Mouse (Mus musculus): ENCODE measurements around the gene Zfp628. TPM values are rescaled to one million over a fixed set of nuclear protein-coding genes. Genes with fewer than 3 reads are reported as not detected.

The Zfp628 gene
- total RNA-seq, 1 experiment from 2014 or later = 7.2 TPM

- no peak for ATAC-seq (ENCODE audit: extremely low read depth, insufficient number of reproducible peaks, low FRiP score, poor library complexity, severe bottlenecking)
Measured at GRCm38 (mm10) chr7:4915669-4916416, 826 bp downstream of the Zfp628 start.

DNA sequence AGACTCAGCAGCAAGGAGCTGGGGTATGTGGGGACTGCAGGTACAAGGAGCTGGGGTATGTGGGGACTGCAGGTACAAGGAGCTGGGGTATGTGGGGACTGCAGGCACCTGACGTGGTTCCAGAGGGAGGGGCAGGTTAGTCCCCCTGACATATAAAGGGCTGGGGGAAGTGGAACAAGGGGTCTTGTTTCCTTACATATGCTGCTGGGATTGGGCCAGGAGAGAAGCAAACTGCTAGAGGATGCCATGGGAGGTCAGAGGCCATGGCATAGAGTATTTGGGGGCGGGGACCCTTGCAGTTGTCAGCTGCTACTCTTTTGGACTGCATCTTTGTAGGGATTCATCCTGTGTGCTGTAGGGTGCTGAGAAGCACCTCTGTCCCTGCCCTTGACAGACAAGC lies 2.5 kb downstream of the Zfp628 start:
- no peak for ATAC-seq (ENCODE audit: extremely low read depth, insufficient number of reproducible peaks, low FRiP score, poor library complexity, severe bottlenecking)

GRCm38 (mm10) chr7:4918681-4919080 lies 3.7 kb downstream of the Zfp628 start:
- ATAC-seq (ENCODE audit: extremely low read depth, insufficient number of reproducible peaks, low FRiP score, poor library complexity, severe bottlenecking) = no peak

- no peak for ATAC-seq (ENCODE audit: extremely low read depth, insufficient number of reproducible peaks, low FRiP score, poor library complexity, severe bottlenecking)
Measured at GRCm38 (mm10) chr7:4919096-4919495, 4.1 kb downstream of the Zfp628 start.

DNA sequence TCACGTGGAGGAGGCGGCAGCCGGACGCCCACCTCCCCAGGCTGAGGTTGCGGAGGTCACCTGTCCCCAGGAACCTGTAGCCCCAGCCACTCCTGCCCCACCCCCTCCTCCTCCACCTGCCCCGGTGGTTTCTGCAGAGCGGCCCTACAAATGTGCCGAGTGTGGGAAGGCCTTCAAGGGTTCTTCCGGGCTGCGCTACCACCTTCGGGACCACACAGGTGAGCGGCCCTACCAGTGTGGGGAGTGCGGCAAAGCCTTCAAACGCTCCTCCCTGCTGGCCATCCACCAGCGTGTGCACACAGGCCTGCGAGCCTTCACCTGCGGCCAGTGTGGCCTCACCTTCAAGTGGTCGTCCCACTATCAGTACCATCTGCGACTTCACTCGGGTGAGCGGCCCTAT lies 5.0 kb downstream of the Zfp628 start:
- no peak for ATAC-seq (ENCODE audit: extremely low read depth, insufficient number of reproducible peaks, low FRiP score, poor library complexity, severe bottlenecking)

DNA sequence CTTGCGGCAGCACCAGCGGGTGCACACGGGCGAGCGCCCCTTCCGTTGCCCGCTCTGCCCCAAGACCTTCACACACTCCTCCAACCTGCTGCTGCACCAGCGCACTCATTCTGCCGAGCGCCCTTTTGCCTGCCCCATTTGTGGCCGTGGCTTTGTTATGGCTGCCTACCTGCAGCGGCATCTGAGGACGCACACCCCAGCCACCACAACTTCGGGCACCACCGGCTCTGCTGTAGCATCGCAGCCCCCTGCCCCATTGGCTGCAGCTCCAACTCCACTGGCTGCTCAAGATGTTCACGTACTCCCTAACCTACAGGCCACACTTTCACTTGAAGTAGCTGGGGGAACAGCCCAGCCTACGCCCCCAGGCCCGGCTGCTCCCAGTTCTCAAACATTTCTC lies 5.5 kb downstream of the Zfp628 start:
- no peak for ATAC-seq (ENCODE audit: extremely low read depth, insufficient number of reproducible peaks, low FRiP score, poor library complexity, severe bottlenecking)

DNA sequence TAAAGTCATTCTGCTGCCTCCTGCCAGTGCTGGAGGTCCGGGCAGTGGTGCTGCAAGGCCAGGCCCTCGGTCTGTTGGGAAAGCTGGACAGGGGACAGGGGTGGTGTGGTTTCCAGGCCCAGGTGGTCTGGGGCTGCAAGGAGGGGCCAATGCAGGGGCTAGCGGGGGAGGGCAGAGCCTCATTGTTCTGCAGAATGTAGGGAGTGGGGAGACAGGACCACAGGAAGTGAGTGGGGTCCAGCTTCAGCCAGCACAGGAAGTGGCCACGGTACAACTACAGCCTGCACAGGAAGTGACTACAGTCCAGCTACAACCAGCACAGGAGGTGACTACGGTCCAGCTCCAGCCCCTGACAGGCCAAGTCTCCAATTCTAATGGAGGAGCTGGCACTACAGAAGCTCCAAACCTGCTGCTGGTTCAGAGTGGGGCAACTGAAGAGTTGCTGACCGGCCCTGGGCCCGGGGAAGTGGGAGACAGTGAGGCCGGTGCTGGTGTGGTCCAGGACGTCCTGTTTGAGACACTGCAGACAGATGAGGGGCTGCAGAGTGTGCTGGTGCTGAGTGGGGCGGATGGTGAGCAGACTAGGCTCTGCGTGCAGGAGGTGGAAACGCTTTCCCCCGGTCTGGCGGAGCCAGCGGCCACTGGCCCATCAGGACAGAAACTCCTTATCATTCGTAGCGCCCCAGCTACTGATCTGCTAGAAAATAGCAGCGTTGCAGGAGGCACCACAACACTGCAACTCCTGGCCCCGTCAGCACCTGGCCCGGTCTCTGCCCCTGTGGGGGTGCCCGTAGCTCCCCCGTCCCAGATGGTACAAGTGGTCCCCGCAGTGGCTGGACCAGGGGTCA lies 6.2 kb downstream of the Zfp628 start:
- no peak for ATAC-seq (ENCODE audit: extremely low read depth, insufficient number of reproducible peaks, low FRiP score, poor library complexity, severe bottlenecking)

DNA sequence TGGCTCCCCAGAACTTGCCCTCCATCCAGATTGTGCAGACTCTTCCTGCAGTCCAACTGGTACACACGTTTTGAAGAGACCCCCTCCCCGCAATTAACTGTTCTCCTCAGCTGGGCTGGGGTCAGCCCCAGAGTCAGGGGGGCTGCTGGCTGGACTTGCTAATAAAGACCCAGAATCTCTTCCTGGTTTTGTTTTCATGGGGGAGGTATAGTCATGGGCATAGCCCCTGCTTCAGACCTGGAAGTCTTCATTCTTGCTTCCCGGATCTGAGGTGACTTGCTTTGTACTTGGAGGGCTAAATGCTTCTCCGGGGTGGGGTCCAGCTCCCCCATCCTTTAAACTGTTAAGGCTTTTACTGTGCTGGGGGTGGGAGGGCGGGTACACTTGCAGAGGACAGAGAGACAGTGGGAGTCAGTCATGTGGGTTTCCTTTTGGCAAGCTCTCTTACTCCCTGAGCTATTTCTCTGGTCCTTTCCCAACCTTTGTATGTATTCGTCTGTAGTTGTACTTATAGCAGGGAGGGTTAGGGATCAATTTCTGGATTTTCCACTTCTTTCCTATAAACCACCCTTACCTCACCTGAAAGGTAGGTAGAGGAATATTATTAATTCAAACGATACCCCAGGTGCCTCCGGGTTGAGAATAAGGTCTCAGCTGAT lies 6.9 kb downstream of the Zfp628 start, which contains the start of gene Nat14:
Nat14 (plus strand) TSS at position 205 of the 659 bp plus-strand sequence.
- ATAC-seq (ENCODE audit: extremely low read depth, insufficient number of reproducible peaks, low FRiP score, poor library complexity, severe bottlenecking) = no peak

GRCm38 (mm10) chr7:4922508-4922907 lies 7.5 kb downstream of the Zfp628 start:
- no peak for ATAC-seq (ENCODE audit: extremely low read depth, insufficient number of reproducible peaks, low FRiP score, poor library complexity, severe bottlenecking)

- ATAC-seq (ENCODE audit: extremely low read depth, insufficient number of reproducible peaks, low FRiP score, poor library complexity, severe bottlenecking) = no peak
Measured at GRCm38 (mm10) chr7:4922931-4923565, 8.0 kb downstream of the Zfp628 start.

DNA sequence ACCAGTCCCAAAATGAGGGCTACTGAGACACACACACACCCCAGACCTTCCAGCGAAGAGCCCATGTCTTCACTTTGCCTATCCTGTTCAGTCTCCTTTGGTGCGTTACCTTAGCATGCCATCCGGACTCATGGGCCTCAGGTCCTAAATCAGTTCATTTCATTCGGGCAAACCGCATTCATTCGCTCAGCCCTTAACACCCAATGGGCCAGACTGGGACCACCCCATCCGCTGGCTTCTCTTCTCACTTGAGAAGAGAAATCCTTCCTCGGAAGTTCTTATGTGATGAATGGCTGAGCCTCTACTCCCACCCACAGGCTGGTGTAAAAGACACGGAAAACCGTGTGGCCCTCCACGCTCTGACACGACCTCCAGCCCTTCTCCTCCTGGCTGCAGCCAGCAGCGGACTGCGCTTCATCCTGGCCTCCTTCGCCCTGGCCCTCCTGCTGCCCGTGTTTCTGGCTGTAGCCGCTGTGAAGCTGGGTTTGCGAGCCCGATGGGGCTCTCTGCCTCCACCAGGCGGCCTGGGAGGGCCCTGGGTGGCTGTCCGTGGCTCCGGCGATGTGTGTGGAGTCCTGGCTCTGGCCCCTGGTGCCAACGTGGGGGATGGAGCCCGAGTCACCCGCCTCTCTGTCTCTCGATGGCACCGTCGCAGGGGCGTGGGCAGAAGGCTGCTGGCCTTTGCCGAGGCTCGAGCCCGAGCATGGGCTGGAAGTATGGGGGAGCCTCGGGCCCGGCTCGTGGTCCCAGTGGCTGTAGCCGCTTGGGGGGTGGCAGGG lies 8.8 kb downstream of the Zfp628 start:
- no peak for ATAC-seq (ENCODE audit: extremely low read depth, insufficient number of reproducible peaks, low FRiP score, poor library complexity, severe bottlenecking)

- ATAC-seq (ENCODE audit: extremely low read depth, insufficient number of reproducible peaks, low FRiP score, poor library complexity, severe bottlenecking) = no peak
Measured at GRCm38 (mm10) chr7:4924483-4924882, 9.5 kb downstream of the Zfp628 start.

DNA sequence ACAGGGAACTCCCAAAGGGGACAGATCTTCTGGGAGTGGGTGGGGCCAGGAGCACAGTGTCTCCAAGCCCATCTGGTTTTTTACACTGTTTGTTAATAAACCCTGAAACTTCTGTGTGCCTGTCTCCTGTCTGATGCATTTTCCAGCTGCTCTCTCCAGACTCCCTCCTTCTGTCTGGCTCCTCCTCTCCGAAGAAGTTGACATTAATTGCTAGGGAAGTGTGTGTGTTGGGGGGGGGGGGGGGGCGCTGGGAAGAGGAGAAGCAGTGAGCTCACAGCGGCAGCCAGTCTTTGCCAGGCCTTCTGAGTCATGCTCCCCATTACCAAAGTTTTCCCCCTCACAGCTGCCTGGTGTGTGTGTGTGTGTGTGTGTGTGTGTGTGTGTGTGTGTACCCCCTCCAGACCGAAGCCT lies 9.9 kb downstream of the Zfp628 start:
- no peak for ATAC-seq (ENCODE audit: extremely low read depth, insufficient number of reproducible peaks, low FRiP score, poor library complexity, severe bottlenecking)

- no peak for ATAC-seq (ENCODE audit: extremely low read depth, insufficient number of reproducible peaks, low FRiP score, poor library complexity, severe bottlenecking)
Measured at GRCm38 (mm10) chr7:4925441-4926381, 10.7 kb downstream of the Zfp628 start, which contains the start of gene Ssc5d. Gene Ssc5d (plus strand): TSS chr7:4925785.

DNA sequence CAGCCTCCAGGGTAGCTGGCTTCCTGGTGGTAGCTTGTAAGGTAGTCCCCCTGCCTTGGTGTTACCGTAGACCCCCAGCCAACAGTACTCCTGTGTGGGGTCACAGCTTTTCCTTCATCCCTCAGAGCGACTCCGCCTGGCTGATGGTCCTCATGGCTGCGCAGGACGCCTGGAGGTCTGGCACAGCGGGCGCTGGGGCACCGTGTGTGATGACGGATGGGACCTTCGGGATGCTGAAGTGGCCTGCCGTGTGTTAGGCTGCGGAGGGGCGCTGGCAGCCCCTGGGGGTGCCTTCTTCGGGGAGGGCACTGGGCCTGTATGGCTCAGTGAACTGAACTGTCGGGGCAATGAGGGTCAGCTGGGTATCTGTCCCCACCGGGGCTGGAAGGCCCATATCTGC lies 11.8 kb downstream of the Zfp628 start:
- no peak for ATAC-seq (ENCODE audit: extremely low read depth, insufficient number of reproducible peaks, low FRiP score, poor library complexity, severe bottlenecking)

DNA sequence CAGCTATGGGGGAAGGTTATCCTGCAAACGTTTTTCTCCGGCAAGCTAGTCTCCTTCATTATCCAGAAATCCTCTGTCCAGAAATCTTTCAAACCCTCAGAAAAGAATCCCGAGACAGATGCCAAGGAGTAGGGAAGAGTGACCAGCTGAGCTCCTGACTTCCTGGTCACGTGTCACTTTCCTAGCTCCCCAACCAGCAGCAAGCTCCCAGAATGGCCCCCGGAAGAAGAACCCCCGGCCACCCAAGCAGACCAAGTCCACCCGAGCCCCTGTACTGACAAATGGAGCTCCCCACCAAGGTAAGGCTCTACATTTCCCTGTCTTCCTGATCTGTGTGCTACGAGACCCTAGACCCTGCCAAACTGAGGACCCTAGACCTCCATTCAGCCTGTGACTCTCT lies 12.7 kb downstream of the Zfp628 start:
- ATAC-seq (ENCODE audit: extremely low read depth, insufficient number of reproducible peaks, low FRiP score, poor library complexity, severe bottlenecking) = no peak

- ATAC-seq (ENCODE audit: extremely low read depth, insufficient number of reproducible peaks, low FRiP score, poor library complexity, severe bottlenecking) = no peak
Measured at GRCm38 (mm10) chr7:4928323-4928722, 13.3 kb downstream of the Zfp628 start.
